Mouse (Mus musculus) bone marrow macrophage, adult 2 months (primary cell): ENCODE results near the gene 4933428G20Rik.

Experiments used
- CTCF ChIP-seq: IDR thresholded peaks from 2 replicates; pipeline ENCODE4 v1.5.1; 2012; ENCODE audit warnings: low read depth, mild to moderate bottlenecking, low read length, moderate library complexity
- POLR2A ChIP-seq: IDR thresholded peaks from 2 replicates; pipeline ENCODE4 v1.6.1; 2012; ENCODE audit warnings: mild to moderate bottlenecking, low read depth, low read length, borderline replicate concordance

DNA sequence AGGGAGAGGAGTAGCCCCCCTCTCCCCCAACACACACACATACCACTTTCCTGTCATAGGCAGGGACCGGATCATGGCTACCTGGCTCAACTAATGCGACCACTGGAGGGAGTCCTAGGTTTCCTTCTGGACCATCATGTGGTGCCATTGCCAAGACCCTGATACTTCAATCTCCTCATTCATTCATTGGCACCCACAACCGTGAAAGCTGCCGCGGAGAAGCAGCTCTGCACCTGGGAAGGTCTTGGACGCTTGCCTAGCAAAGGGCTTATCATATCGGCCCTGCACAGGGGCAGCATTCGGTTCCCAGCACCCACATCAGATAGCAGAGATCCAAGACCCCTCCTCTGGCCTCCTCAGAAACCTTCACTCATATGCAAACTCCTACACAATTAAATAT, 6.2 kb upstream of the 4933428G20Rik start:
- TF ChIP-seq POLR2A (no peak), CTCF (no peak)
